Mouse (Mus musculus) monocyte, adult 5-6 weeks (primary cell): Measurements from ENCODE around the gene Slc2a12. TPM values are rescaled to one million over a fixed set of nuclear protein-coding genes. Genes with fewer than 3 reads are reported as not detected.

Source experiments
- ATAC-seq: fragments of 153-309, 156-312 bp; replicated peaks from 2 replicates; pipeline ENCODE4 v1.8.0; 2017; ENCODE audit warnings: mild to moderate bottlenecking; ENCODE audit not compliant: low TSS enrichment, insufficient number of reproducible peaks, severe bottlenecking, poor library complexity, low FRiP score
- total RNA-seq: library from RNA; stranded (forward); fragments of 200-1000, 200-491, 200-594 nt; gene quantifications from 3 replicates; pipeline ENCODE4 v1.2.3, GENCODE M21; 2017

Gene Slc2a12
- total RNA-seq, 1 experiment from 2014 or later: 0.76 TPM

- no peak for ATAC-seq
These were observed 13.9 kb downstream of the Slc2a12 start for GRCm38 (mm10) chr10:22658534-22659385.

GRCm38 (mm10) chr10:22659386-22659725 lies 14.5 kb downstream of the Slc2a12 start:
- ATAC-seq: no peak

DNA sequence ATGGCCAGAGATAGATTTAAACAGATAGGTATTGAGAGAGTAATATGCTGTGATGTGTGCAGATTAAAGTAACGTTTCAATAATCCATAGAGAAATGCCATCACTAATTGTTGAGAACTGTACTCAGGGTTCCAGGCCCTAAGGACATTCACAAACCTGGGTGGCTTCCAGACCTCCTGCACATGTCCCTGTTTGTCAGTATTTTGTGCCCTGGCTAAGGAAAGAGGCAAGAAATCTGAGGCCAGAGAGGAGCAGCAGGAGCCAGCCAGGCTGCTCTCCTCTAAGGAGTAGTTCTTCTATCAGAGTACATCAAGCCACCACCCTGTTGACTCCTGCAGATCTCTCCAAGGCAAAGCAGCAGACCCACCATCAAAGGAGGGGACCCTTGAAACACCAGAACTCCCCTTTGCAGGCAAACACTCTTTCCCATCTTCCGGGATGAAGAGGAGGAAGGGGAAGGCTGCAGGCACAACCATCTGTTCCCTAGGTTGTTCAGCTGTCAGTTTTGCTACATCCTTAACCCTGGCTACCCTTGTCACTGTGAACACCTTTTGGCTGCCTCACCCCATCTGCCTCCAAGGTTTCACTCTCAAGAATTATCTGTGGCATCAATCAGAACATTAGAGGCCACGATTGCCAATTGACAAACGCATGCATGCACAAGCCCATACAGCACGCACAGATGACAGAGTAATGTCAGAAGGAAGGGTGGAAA lies 15.6 kb downstream of the Slc2a12 start:
- ATAC-seq: no peak

GRCm38 (mm10) chr10:22668509-22668908 lies 23.7 kb downstream of the Slc2a12 start:
- no peak for ATAC-seq

DNA sequence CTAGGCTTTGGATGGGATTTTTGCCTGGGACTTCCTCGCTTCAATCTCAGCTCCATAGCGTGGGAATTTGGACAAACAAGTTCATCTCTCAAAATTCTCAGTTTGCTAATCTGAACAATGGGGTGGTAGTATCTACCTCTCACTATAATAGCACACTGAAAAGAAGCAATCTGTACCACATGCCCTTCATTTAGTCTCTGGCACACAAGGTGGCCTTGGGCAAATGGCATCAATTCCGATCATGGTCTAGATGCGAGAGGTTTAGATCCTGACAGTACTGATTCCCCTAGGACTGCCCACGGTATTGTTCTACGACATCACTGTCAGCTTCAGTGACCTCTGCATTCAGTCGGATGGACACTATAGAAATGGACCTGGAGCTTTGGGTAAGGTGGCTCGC lies 29.4 kb downstream of the Slc2a12 start:
- no peak for ATAC-seq

GRCm38 (mm10) chr10:22675848-22676630 lies 31.2 kb downstream of the Slc2a12 start:
- ATAC-seq: no peak

DNA sequence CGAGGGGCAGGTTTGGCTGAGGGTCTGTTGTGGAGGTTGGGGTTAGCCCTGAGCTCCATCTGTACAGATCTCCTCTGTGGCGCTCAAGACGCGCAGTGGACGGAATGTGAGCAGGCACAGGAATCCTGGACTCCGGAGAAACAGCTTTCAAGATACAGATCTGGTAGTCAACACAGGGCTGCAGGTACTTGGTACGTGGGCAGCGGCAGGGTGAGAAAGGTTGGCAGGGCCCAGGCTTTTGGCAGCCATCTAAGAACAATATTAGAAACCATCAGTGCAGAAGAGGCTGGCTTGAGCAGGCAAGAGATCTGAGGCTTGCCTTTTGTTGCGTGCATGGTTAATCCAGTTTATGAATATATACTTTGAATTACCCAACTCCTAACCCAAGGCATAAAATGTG lies 51.4 kb downstream of the Slc2a12 start:
- no peak for ATAC-seq

DNA sequence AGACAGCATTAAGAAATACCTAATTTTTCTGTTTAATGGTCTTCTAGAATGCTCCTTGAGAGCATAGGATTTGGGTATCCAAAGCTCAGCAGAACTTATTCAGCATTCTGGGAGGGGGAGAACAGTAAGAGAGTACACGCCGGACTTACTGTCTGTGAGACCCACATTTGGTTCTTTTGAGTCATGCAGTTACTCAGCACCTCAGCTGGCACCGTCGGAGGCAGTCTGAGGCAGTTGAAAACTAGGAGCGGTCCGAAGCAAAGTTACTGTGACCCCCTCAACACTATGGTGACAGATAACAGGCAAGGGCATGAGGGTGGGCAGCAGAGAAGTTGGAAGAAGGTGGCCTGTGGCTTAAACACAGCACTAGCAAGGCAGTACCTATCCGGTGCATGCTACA lies 52.1 kb downstream of the Slc2a12 start:
- no peak for ATAC-seq

GRCm38 (mm10) chr10:22698158-22698953 lies 53.5 kb downstream of the Slc2a12 start:
- no peak for ATAC-seq

- ATAC-seq: peak; percentile 25; the same call in 1 of the 2 replicates
These were observed 54.9 kb downstream of the Slc2a12 start for GRCm38 (mm10) chr10:22699487-22700335.

GRCm38 (mm10) chr10:22700773-22701172 lies 56.0 kb downstream of the Slc2a12 start:
- ATAC-seq: no peak

- ATAC-seq: no peak
These were observed 56.9 kb downstream of the Slc2a12 start for GRCm38 (mm10) chr10:22701485-22702315.

GRCm38 (mm10) chr10:22703844-22704243 lies 59.0 kb downstream of the Slc2a12 start:
- no peak for ATAC-seq

DNA sequence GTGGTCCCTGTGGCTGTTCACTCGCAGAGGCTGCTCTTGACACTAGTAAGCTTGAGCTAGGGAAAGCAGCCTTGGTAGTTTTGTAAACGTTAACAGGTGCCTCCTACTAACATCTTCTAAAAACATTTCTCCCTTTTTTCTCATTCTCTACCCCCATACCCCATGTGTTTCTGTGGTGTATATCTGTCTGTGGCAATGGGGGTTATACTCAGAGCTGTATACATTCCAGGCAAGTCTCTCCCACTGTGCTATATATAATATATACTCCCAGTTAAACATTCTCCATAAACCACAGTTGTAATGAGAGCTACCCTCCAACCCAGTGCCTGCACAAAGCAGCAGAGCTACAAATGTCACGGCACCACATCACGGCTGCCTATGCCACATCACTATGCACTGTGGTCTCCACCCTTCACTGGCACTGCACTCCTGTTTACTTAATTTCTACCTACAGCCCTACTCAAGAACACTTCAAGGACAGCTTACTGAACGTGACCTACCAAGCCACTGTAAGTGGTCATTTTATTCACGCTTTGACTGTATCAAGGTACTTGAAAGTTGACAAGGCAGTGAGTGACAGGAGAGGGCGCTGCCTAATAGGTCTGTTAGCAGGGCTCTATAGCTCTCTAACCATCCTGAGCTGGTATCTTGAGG lies 63.5 kb downstream of the Slc2a12 start:
- ATAC-seq: no peak

GRCm38 (mm10) chr10:22710173-22710777 lies 65.5 kb downstream of the Slc2a12 start:
- ATAC-seq: no peak

GRCm38 (mm10) chr10:22712955-22713354 lies 68.1 kb downstream of the Slc2a12 start:
- no peak for ATAC-seq
